Mouse (Mus musculus) urinary bladder, postnatal 10 days (tissue): ENCODE results near the gene Mitd1.

Source experiments
- DNase-seq: peaks from one replicate; pipeline ENCODE4 v3.0.0; 2022; ENCODE audit warnings: low spot score

The Mitd1 gene

GRCm38 (mm10) chr1:37890025-37890652 lies at the start of gene Mitd1, which contains the start of gene Mrpl30:
TSS of gene Mitd1 (minus strand) at chr1:37890411.
TSS of gene Mrpl30 (plus strand) at chr1:37890477.
- peak; percentile 40 for DNase-seq

GRCm38 (mm10) chr1:37931806-37932205 lies 41.6 kb upstream of the Mitd1 start:
- DNase-seq: no peak

- no peak for DNase-seq
These were observed 35.8 kb upstream of the Mitd1 start for GRCm38 (mm10) chr1:37925971-37926370.

- DNase-seq: no peak
These were observed 32.3 kb upstream of the Mitd1 start for GRCm38 (mm10) chr1:37922536-37922935.

GRCm38 (mm10) chr1:37918096-37918495 lies 27.9 kb upstream of the Mitd1 start:
- DNase-seq: no peak

GRCm38 (mm10) chr1:37917666-37918065 lies 27.5 kb upstream of the Mitd1 start:
- no peak for DNase-seq

GRCm38 (mm10) chr1:37916393-37916792 lies 26.2 kb upstream of the Mitd1 start, which contains the start of gene Lyg2:
TSS of gene Lyg2 (minus strand) at chr1:37916493.
- DNase-seq: no peak

GRCm38 (mm10) chr1:37912751-37913150 lies 22.5 kb upstream of the Mitd1 start:
- DNase-seq: no peak

- DNase-seq: no peak
These were observed 13.0 kb upstream of the Mitd1 start for GRCm38 (mm10) chr1:37903178-37903577.

GRCm38 (mm10) chr1:37900288-37900687 lies 10.1 kb upstream of the Mitd1 start:
- DNase-seq: no peak

GRCm38 (mm10) chr1:37899816-37900215 lies 9.6 kb upstream of the Mitd1 start:
- no peak for DNase-seq

GRCm38 (mm10) chr1:37894606-37895005 lies 4.4 kb upstream of the Mitd1 start:
- no peak for DNase-seq

- no peak for DNase-seq
These were observed 1.2 kb upstream of the Mitd1 start for GRCm38 (mm10) chr1:37891400-37891799.

GRCm38 (mm10) chr1:37889206-37889605 lies 1.0 kb downstream of the Mitd1 start:
- no peak for DNase-seq

GRCm38 (mm10) chr1:37884451-37884850 lies 5.8 kb downstream of the Mitd1 start:
- no peak for DNase-seq

- no peak for DNase-seq
These were observed 6.8 kb downstream of the Mitd1 start for GRCm38 (mm10) chr1:37883411-37883810.

- DNase-seq: no peak
These were observed 12.3 kb downstream of the Mitd1 start for GRCm38 (mm10) chr1:37877736-37878460.

- no peak for DNase-seq
These were observed 17.1 kb downstream of the Mitd1 start for GRCm38 (mm10) chr1:37873157-37873556.

- DNase-seq: no peak
These were observed 17.8 kb downstream of the Mitd1 start for GRCm38 (mm10) chr1:37872131-37873067.

- DNase-seq: no peak
These were observed 18.5 kb downstream of the Mitd1 start, which contains the start of gene Lipt1 for GRCm38 (mm10) chr1:37871704-37872103. TSS of gene Lipt1 (plus strand) at chr1:37871738.

GRCm38 (mm10) chr1:37869362-37869761 lies 20.8 kb downstream of the Mitd1 start:
- no peak for DNase-seq

- no peak for DNase-seq
These were observed 21.6 kb downstream of the Mitd1 start for GRCm38 (mm10) chr1:37868640-37869039.
